Mouse (Mus musculus): Measurements from ENCODE around the gene Gm340. TPM values are rescaled to one million over a fixed set of nuclear protein-coding genes. Genes with fewer than 3 reads are reported as not detected.

Gm340 gene
- polyA plus RNA-seq, 1 experiment from 2014 or later = 2.5 TPM

Small RNA genes lying within 50 kb of the gene (microRNA-seq; reads per million reads assigned to microRNA genes)
- gene Mir8091 = not detected

Other genes with a start within 250 kb of the Gm340 start
- gene Pik3ap1, start 197.3 kb upstream of the Gm340 start, polyA plus RNA-seq (2016; fragmentation: Nextera tagmentation; extraction: Ambion mirVana) = 0.97 and 1.4 TPM in 2 replicates
- gene Lcor, start 99.7 kb upstream of the Gm340 start, polyA plus RNA-seq (2016; fragmentation: Nextera tagmentation; extraction: Ambion mirVana) = 9.8 and 10.4 TPM in 2 replicates
- 0.15 and 0.40 TPM in 2 replicates for gene Slit1, start 161.3 kb downstream of the Gm340 start, polyA plus RNA-seq (2016; fragmentation: Nextera tagmentation; extraction: Ambion mirVana)
- gene Arhgap19, start 219.7 kb downstream of the Gm340 start, polyA plus RNA-seq (2016; fragmentation: Nextera tagmentation; extraction: Ambion mirVana) = 33.5 and 35.0 TPM in 2 replicates
- 5.8 and 6.2 TPM in 2 replicates for gene Frat1, start 247.6 kb downstream of the Gm340 start, polyA plus RNA-seq (2016; fragmentation: Nextera tagmentation; extraction: Ambion mirVana)